31 mouse cellular contexts compared by ENCODE assay signal in genomic region chr14:30670161-30670560, GRCm38 (mm10).
"Had no signal": no experiment of that assay in that cellular context is flagged by ENCODE, and none has a peak within 500 bp of the region (broad histone marks: within the 10 kb centered on the region; RNA-seq: fewer than 3 reads in every experiment).

No protein-coding gene starts in this region.

- DNase-seq: gastrocnemius, postnatal 14 days; gastrocnemius, postnatal 36 days; heart, adult 11 months; heart, adult 2 months; heart, postnatal 4 days; kidney, adult 11 months; kidney, adult 2 months; kidney, adult 9 months; kidney, postnatal 14 days; kidney, postnatal 36 days; layer of hippocampus, adult 9-11 months; layer of hippocampus, postnatal 36 days; left cerebral cortex, postnatal 4 days; liver, embryonic 13.5 days; liver, postnatal 0 days had no signal

- H3K27ac ChIP-seq: heart, adult 2 months; heart, embryonic 13.5 days; heart, embryonic 15.5 days; hindbrain, embryonic 10.5 days; hindbrain, embryonic 12.5 days; hindbrain, embryonic 14.5 days; intestine, embryonic 15.5 days; kidney, embryonic 15.5 days; kidney, postnatal 0 days; limb, embryonic 13.5 days; limb, embryonic 15.5 days; liver, embryonic 13.5 days had no signal

- H3K27me3 ChIP-seq: heart, embryonic 13.5 days; heart, embryonic 15.5 days; hindbrain, embryonic 12.5 days; intestine, embryonic 15.5 days; kidney, embryonic 15.5 days; limb, embryonic 13.5 days; limb, embryonic 15.5 days; liver, embryonic 13.5 days; liver, embryonic 15.5 days had no signal

- H3K9me3 ChIP-seq: heart, embryonic 13.5 days; heart, embryonic 15.5 days; hindbrain, embryonic 10.5 days; hindbrain, embryonic 12.5 days; intestine, embryonic 15.5 days; kidney, embryonic 15.5 days; limb, embryonic 13.5 days; limb, embryonic 15.5 days; liver, embryonic 13.5 days; liver, embryonic 15.5 days had no signal

- H3K4me2 ChIP-seq: heart, embryonic 11.5 days; heart, embryonic 13.5 days; heart, embryonic 15.5 days; hindbrain, embryonic 12.5 days; hindbrain, embryonic 14.5 days; intestine, embryonic 15.5 days; kidney, embryonic 15.5 days; limb, embryonic 13.5 days; limb, embryonic 15.5 days; liver, embryonic 11.5 days; liver, embryonic 13.5 days; liver, embryonic 15.5 days had no signal

- ATAC-seq: hindbrain, embryonic 16.5 days; inflammation-experienced regulatory T-cells, adult 6 months; intestine, embryonic 15.5 days; liver, postnatal 0 days had no signal

- H3K4me3 ChIP-seq: heart, adult 2 months; heart, embryonic 13.5 days; heart, embryonic 15.5 days; hindbrain, embryonic 10.5 days; hindbrain, embryonic 12.5 days; intestine, embryonic 15.5 days; kidney, embryonic 15.5 days; layer of hippocampus, adult 2 months; limb, embryonic 13.5 days; limb, embryonic 15.5 days; liver, embryonic 13.5 days; liver, embryonic 15.5 days had no signal

- H3K9ac ChIP-seq: heart, embryonic 13.5 days; heart, embryonic 15.5 days; hindbrain, embryonic 12.5 days; hindbrain, embryonic 14.5 days; intestine, embryonic 15.5 days; kidney, embryonic 15.5 days; limb, embryonic 13.5 days; limb, embryonic 15.5 days; liver, embryonic 13.5 days; liver, embryonic 15.5 days; liver, postnatal 0 days had no signal

- H3K4me1 ChIP-seq: hindbrain, embryonic 10.5 days; hindbrain, embryonic 12.5 days; intestine, embryonic 15.5 days; kidney, embryonic 15.5 days; limb, embryonic 13.5 days; limb, embryonic 15.5 days had no signal
